Mouse (Mus musculus) lung, adult 2 months (tissue): ENCODE measurements around the gene Lrrc15.

Source experiments
- CTCF ChIP-seq: fragments of 200-500 bp; IDR thresholded peaks from 2 replicates; pipeline ENCODE4 v1.5.1; 2011; ENCODE audit warnings: mild to moderate bottlenecking, low read length, control low read depth; ENCODE audit not compliant: insufficient read depth
- POLR2A ChIP-seq: fragments of 200-500 bp; IDR thresholded peaks from 2 replicates; pipeline ENCODE4 v1.6.1; 2011; ENCODE audit warnings: low read depth, mild to moderate bottlenecking, control low read depth, low read length, borderline replicate concordance; ENCODE audit errors: extremely low read depth

DNA sequence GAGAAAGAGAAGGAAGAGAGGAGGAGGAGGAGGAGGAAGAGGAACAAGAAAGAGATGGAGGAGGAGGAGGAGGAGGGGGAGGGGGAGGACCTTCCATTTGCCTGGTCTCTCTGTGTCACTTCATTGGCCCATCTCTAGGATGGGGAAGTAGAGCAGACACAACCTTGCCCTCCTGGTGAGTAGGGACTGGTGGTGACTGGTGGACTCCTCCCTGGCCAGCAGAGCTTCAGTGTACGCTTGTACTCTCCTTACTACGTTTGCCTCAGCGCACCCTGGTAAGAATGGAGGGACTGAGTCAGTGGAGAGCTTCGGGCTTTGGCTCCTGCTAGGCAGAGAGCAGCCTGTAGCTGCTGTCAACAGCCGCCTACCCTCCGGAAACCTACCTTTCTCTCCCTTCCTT is 19.6 kb upstream of the Lrrc15 start:
- TF ChIP-seq CTCF = no peak
- TF ChIP-seq POLR2A = no peak
